Mouse (Mus musculus) liver, embryonic 14.5 days (tissue): ENCODE data around the gene Acad12. TPM values are rescaled to one million over a fixed set of nuclear protein-coding genes. Genes with fewer than 3 reads are reported as not detected.

Source experiments
- ATAC-seq: fragments of 200-750 bp; cut with Nextera tagmentation; 2 replicates; pipeline ENCODE4 v1.8.0; 2017; ENCODE audit warnings: moderate number of reproducible peaks, mild to moderate bottlenecking, moderate library complexity; ENCODE audit not compliant: insufficient read depth
- DNase-seq, 3 experiments: peaks; one replicate each; pipeline ENCODE4 v3.0.0-alpha.2; 2012 to 2013; ENCODE audit warnings: low read depth in 3 of 3, low spot score in 3 of 3
- H3K27ac ChIP-seq: fragments of 300-500 bp; sonication (generic); 2 replicates; pipeline ENCODE4 v1.5.1; 2014; ENCODE audit warnings: moderate library complexity, mild to moderate bottlenecking, control low read depth, inconsistent platforms
- H3K27me3 ChIP-seq: fragments of 300-500 bp; sonication (generic); 2 replicates; pipeline ENCODE4 v1.6.1; 2014; ENCODE audit warnings: mild to moderate bottlenecking, low read length, moderate library complexity; ENCODE audit not compliant: control insufficient read depth, insufficient read depth
- H3K36me3 ChIP-seq: fragments of 300-500 bp; sonication (generic); replicated peaks from 2 replicates; pipeline ENCODE4 v1.6.1; 2014; ENCODE audit warnings: low read depth; ENCODE audit not compliant: control insufficient read depth, insufficient read depth
- H3K4me1 ChIP-seq, 2 experiments: fragments of 200-500 bp in 1 of 2; fragments of 300-500 bp in 1 of 2; sonication (generic) in 1 of 2; replicated peaks; 2 replicates each; pipeline ENCODE4 v1.6.1; 2012 to 2014; ENCODE audit warnings: antibody characterized with exemption in 1 of 2, inconsistent platforms in 1 of 2, low read length in 1 of 2; ENCODE audit not compliant: control insufficient read depth in 2 of 2, insufficient read depth in 2 of 2
- H3K4me2 ChIP-seq: fragments of 300-500 bp; sonication (generic); 2 replicates; pipeline ENCODE4 v1.6.1; 2014; ENCODE audit warnings: low read depth, mild to moderate bottlenecking, control low read depth, moderate library complexity
- H3K4me3 ChIP-seq, 2 experiments: fragments of 200-500 bp in 1 of 2; fragments of 300-500 bp in 1 of 2; sonication (generic) in 1 of 2; 2 replicates each; pipeline ENCODE4 v1.5.1; 2012 to 2014; ENCODE audit warnings: low read depth in 2 of 2, low read length in 2 of 2, mild to moderate bottlenecking in 2 of 2, control low read depth in 1 of 2, inconsistent platforms in 1 of 2, moderate library complexity in 1 of 2; ENCODE audit not compliant: insufficient read depth in 1 of 2
- H3K9ac ChIP-seq: fragments of 300-500 bp; sonication (generic); replicated peaks from 2 replicates; pipeline ENCODE4 v1.6.1; 2014; ENCODE audit warnings: mild to moderate bottlenecking, control low read depth, moderate library complexity
- H3K9me3 ChIP-seq: fragments of 300-500 bp; sonication (generic); 2 replicates; pipeline ENCODE4 v1.6.1; 2016; ENCODE audit warnings: low read length, mixed read lengths; ENCODE audit not compliant: control insufficient read depth
- CTCF ChIP-seq: IDR thresholded peaks from 2 replicates; pipeline ENCODE4 v1.5.1; 2016; ENCODE audit warnings: antibody characterized with exemption, low read depth, control low read depth
- EP300 ChIP-seq: IDR thresholded peaks from 2 replicates; pipeline ENCODE4 v1.6.1; 2016; ENCODE audit warnings: antibody characterized with exemption, low read depth
- WGBS: fragments of 180-500 bp; shearing (Covaris S2); extraction: QIAGEN DNeasy Blood & Tissue Kit; methylation state at CpG from one replicate; pipeline ENCODE4 v1.1.7; 2014; ENCODE audit not compliant: insufficient replicate concordance; 5-methylcytosine and 5-hydroxymethylcytosine counted together
- polyA plus RNA-seq, 2 experiments: library from polyadenylated mRNA; depleted of rRNA in 1 of 2; stranded (reverse) in 1 of 2; unstranded in 1 of 2; fragments of >200 nt; fragmentation: Nextera tagmentation in 1 of 2; extraction: Ambion mirVana in 1 of 2; gene quantifications; 2 replicates each; pipeline versions ENCODE4 v1.2.1 to v1.2.3; 2012 to 2014

Acad12 gene
- polyA plus RNA-seq, 2 experiments, result 0.69 to 1.1 TPM

GRCm38 (mm10) chr5:121549196-121549595 lies 69.5 kb downstream of the Acad12 start:
- Histone ChIP-seq H3K27me3 (no peaks in the 10 kb centered on the region), H3K9ac (no peak overlapping the region), H3K9me3 (no peaks in the 10 kb centered on the region), H3K27ac (no peak overlapping the region), H3K4me1 (peaks cover 13 to 19% of the 10 kb centered on the region in 2 experiments), H3K4me3 (no peak overlapping the region), H3K36me3 (no peaks in the 10 kb centered on the region), H3K4me2 (no peak overlapping the region)
- 74% methylated on average over 7 of the region's 7 CpGs for WGBS
- DNase-seq (no peak), ATAC-seq (no peak)
- TF ChIP-seq CTCF (no peak), EP300 (no peak)

DNA sequence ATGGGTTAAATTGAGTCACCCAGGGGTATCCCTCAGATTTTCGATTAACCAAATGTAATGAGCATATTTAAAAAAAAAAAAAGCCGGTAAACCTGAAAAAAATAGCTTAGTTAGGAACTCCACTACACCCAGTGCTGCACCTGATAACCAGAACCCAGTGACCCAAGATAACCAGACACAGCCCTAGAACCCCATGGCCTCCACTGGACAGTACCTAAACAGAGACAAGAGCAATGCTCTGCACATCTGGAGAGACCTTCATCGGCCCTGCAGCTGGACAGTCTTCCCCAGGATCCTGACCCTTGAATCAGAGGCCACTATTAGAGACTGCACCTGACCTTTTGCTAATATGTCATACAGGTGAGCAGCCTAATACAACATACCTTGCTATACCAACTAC lies 71.7 kb downstream of the Acad12 start:
- no peaks in the 10 kb centered on the region for H3K27me3 ChIP-seq
- ATAC-seq (peak; percentile 34), DNase-seq (peak in 2 of 3 experiments; percentile 38 to 52)
- H3K9ac ChIP-seq, result peak overlapping the region; percentile 97
- H3K9me3 ChIP-seq, result no peaks in the 10 kb centered on the region
- H3K4me1 ChIP-seq, result peaks cover 22 to 25% of the 10 kb centered on the region in 2 experiments
- H3K27ac ChIP-seq, result peak overlapping the region; percentile 72
- no peaks in the 10 kb centered on the region for H3K36me3 ChIP-seq
- WGBS, result 50% methylated on average over 3 of the region's 3 CpGs
- H3K4me2 ChIP-seq, result peak overlapping the region; percentile 80
- peak overlapping the region; percentile 22 to 97; a peak in 2 of 4 replicates for H3K4me3 ChIP-seq
- TF ChIP-seq CTCF (no peak), EP300 (peak; percentile 44; the same call in 1 of the 2 replicates)

Other genes with a start within 250 kb of the Acad12 start
- gene Trafd1, start 233.3 kb downstream of the Acad12 start, polyA plus RNA-seq (2012; rRNA removed), result 17.8 and 18.4 TPM in 2 replicates
- gene Trafd1, start 233.3 kb downstream of the Acad12 start, polyA plus RNA-seq (2014; fragmentation: Nextera tagmentation; extraction: Ambion mirVana), result 16.6 and 17.1 TPM in 2 replicates
- 6.2 and 8.8 TPM in 2 replicates for gene Naa25, start 221.0 kb downstream of the Acad12 start, polyA plus RNA-seq (2012; rRNA removed)
- gene Naa25, start 221.0 kb downstream of the Acad12 start, polyA plus RNA-seq (2014; fragmentation: Nextera tagmentation; extraction: Ambion mirVana), result 18.5 and 23.6 TPM in 2 replicates
- gene Tmem116, start 167.0 kb downstream of the Acad12 start, polyA plus RNA-seq (2012; rRNA removed), result 0.46 and 0.69 TPM in 2 replicates
- gene Tmem116, start 167.0 kb downstream of the Acad12 start, polyA plus RNA-seq (2014; fragmentation: Nextera tagmentation; extraction: Ambion mirVana), result 0.57 and 1.0 TPM in 2 replicates
- 26.4 and 63.7 TPM in 2 replicates for gene Erp29, start 166.4 kb downstream of the Acad12 start, polyA plus RNA-seq (2012; rRNA removed)
- gene Erp29, start 166.4 kb downstream of the Acad12 start, polyA plus RNA-seq (2014; fragmentation: Nextera tagmentation; extraction: Ambion mirVana), result 74.9 and 82.1 TPM in 2 replicates
- not detected in 2 replicates for gene Adam1b, start 115.5 kb downstream of the Acad12 start, polyA plus RNA-seq (2012; rRNA removed)
- not detected in 2 replicates for gene Adam1b, start 115.5 kb downstream of the Acad12 start, polyA plus RNA-seq (2014; fragmentation: Nextera tagmentation; extraction: Ambion mirVana)
- gene Adam1a, start 73.5 kb downstream of the Acad12 start, polyA plus RNA-seq (2012; rRNA removed), result 1.5 and 1.6 TPM in 2 replicates
- gene Adam1a, start 73.5 kb downstream of the Acad12 start, polyA plus RNA-seq (2014; fragmentation: Nextera tagmentation; extraction: Ambion mirVana), result 0.20 and 0.28 TPM in 2 replicates
- gene Gm42878, start 73.5 kb downstream of the Acad12 start, polyA plus RNA-seq (2012; rRNA removed), result 0.07 TPM in 1 of 2 replicates, not detected in the other
- not detected in 2 replicates for gene Gm42878, start 73.5 kb downstream of the Acad12 start, polyA plus RNA-seq (2014; fragmentation: Nextera tagmentation; extraction: Ambion mirVana)
- gene Mapkapk5, start 73.0 kb downstream of the Acad12 start, polyA plus RNA-seq (2012; rRNA removed), result 27.2 and 43.4 TPM in 2 replicates
- 22.8 and 31.4 TPM in 2 replicates for gene Mapkapk5, start 73.0 kb downstream of the Acad12 start, polyA plus RNA-seq (2014; fragmentation: Nextera tagmentation; extraction: Ambion mirVana)
- gene Aldh2, start 25.1 kb downstream of the Acad12 start, polyA plus RNA-seq (2012; rRNA removed), result 113 and 157 TPM in 2 replicates
- 48.1 and 61.7 TPM in 2 replicates for gene Aldh2, start 25.1 kb downstream of the Acad12 start, polyA plus RNA-seq (2014; fragmentation: Nextera tagmentation; extraction: Ambion mirVana)
- gene Acad10, start 41.6 kb upstream of the Acad12 start, polyA plus RNA-seq (2012; rRNA removed), result 1.6 and 1.7 TPM in 2 replicates
- 2.2 and 2.6 TPM in 2 replicates for gene Acad10, start 41.6 kb upstream of the Acad12 start, polyA plus RNA-seq (2014; fragmentation: Nextera tagmentation; extraction: Ambion mirVana)
- gene Brap, start 41.6 kb upstream of the Acad12 start, polyA plus RNA-seq (2012; rRNA removed), result 9.7 and 12.5 TPM in 2 replicates
- gene Brap, start 41.6 kb upstream of the Acad12 start, polyA plus RNA-seq (2014; fragmentation: Nextera tagmentation; extraction: Ambion mirVana), result 22.7 and 22.9 TPM in 2 replicates
- 24.1 and 24.6 TPM in 2 replicates for gene Atxn2, start 92.4 kb upstream of the Acad12 start, polyA plus RNA-seq (2012; rRNA removed)
- gene Atxn2, start 92.4 kb upstream of the Acad12 start, polyA plus RNA-seq (2014; fragmentation: Nextera tagmentation; extraction: Ambion mirVana), result 19.3 and 20.5 TPM in 2 replicates
- 7.2 and 8.6 TPM in 2 replicates for gene Sh2b3, start 218.7 kb upstream of the Acad12 start, polyA plus RNA-seq (2012; rRNA removed)
- 5.4 and 5.6 TPM in 2 replicates for gene Sh2b3, start 218.7 kb upstream of the Acad12 start, polyA plus RNA-seq (2014; fragmentation: Nextera tagmentation; extraction: Ambion mirVana)
- 2.4 and 2.8 TPM in 2 replicates for gene Pheta1, start 230.0 kb upstream of the Acad12 start, polyA plus RNA-seq (2012; rRNA removed)
- 2.4 and 2.6 TPM in 2 replicates for gene Pheta1, start 230.0 kb upstream of the Acad12 start, polyA plus RNA-seq (2014; fragmentation: Nextera tagmentation; extraction: Ambion mirVana)